Mouse (Mus musculus) Muller cell, postnatal 12 days (primary cell): ENCODE results near the gene Unc13d.
"Not testable (repeated sequence)": the region's sequence is repeated elsewhere in the genome, so short reads cannot be mapped to it uniquely, and the experiment has no call there.

Experiments used
- DNase-seq: peaks from one replicate; pipeline ENCODE4 v3.0.0-alpha.2; 2015; ENCODE audit errors: inconsistent ontology term

Unc13d gene

DNA sequence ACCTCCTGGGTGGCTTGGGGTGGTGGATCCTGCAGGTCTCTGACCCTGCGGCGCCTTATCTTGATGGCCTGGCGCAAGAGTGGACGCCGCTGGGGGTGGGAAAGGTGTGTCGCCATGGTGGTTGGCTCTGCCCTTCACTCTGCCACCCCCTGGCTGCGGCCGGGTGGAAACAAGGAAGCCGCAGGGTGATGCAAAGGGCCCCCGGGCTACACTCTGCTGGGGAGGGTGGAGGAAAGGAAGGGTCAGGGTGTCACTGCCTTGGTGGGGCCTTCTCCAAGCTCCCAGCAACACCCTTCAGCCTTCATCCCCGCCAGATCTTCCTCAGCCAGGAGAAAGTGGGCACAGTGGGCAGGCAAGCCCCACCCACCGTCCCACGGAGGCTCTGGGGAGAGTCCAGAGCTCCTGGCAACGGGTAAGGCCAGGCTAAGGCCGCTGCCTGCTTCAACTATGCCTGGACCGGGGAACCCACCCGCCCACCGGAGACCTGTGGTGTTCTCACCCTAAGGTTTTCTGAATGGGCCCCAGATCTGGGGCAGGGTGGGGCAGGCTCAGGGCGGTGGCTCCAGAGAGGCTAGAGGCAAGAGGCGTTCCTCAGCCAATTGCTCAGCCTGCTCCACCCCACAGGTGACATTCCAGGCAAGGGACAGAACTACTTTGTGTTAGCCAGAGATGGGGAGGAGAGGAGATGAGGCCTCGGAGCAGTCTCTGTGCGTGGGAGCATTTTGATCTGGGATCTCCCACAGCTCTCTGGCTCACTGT lies at the start of gene Unc13d:
Unc13d (minus strand) TSS at position 516 of the 759 bp plus-strand sequence.
- DNase-seq = no peak

DNA sequence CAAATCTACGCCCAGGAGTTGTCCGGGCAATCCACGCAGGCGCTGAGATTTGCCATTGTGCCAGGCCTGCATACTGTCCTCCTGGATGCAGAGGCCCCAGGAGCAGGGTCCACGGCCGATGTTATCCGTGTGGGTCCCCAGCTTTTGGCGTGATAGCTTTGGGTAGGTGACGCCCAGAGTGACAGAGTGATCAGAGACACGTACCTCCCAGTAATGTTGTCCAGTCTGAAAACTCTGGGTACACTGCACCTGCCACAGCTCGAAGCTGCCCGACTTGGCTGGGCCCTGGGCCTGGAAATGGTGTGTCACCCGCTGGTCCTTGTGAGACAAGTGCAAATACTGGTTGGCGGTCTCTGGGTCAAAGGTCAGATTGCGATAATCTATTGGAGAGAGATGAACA lies 48.5 kb upstream of the Unc13d start:
- no peak for DNase-seq

DNA sequence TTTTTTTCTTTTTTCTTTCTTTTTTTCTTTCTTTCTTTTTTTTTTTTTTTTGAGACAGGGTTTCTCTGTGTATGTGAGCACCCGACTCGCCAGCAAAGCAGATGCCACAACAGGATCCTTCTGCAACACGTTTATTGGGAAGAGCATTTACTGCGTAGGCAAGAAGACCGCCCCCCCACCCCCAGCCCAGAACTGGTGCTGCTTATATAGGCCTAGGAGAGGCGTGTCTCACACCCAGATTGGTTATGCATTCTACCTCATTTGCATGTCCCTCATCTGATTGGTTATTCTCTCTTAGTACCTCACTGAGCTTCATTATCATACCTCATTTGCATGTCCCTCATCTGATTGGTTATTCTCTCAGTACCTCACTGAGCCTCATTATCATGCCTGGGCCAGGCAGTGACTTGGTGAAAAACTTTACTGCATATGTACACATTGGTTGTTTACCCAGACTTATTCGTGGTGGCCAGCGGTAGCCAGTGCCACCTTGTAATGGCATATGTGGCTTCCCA lies 44.0 kb upstream of the Unc13d start:
- not testable (repeated sequence) for DNase-seq

GRCm38 (mm10) chr11:116117819-116118218 lies 40.1 kb upstream of the Unc13d start:
- DNase-seq = no peak

DNA sequence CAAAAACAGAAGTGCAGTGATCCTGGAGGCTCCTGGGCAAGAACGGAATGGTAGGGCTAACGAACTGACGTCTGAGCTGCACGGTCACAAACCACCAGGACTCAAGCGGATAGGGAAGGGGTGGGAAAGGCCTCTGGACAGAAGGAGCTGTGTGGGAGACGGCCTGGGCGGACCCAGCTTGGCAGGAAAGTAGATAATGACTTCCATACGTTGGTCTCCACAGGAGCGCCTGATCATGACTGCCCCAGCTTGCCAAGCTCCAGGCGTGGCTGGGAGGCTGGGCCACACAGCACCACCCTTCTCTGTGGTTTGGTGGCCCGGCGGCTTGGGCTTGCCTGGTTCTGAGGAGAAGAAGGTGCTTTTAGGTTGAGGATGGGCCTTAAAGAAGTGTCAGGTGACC lies 39.5 kb upstream of the Unc13d start:
- no peak for DNase-seq

DNA sequence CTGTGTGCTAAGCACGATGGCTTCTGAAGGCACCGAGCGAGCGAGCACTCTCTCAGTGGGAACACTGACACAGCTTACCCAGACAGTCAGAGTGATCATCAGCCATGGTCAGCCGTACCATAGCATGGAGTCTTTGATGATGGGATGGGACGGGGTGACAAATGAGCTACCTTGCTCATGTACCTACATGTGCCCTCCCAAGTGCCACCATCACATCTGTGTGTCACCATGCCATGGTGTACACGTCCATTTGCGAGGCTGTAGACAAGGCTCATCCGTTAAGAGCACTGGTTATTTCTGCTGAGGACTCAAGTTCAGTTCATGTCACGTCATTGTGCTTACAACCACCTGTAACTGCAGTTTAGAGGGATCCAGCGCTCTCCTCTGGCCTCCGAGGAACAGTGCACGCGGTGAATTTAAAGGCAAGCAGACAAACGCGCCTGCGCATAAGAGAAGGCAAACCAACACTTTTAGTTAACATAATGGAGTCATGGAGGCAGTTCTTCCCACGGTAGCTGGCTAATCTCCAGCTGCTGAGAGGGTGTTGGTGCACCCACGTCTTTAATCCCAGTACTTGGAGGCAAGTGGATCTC lies 33.9 kb upstream of the Unc13d start:
- no peak for DNase-seq

DNA sequence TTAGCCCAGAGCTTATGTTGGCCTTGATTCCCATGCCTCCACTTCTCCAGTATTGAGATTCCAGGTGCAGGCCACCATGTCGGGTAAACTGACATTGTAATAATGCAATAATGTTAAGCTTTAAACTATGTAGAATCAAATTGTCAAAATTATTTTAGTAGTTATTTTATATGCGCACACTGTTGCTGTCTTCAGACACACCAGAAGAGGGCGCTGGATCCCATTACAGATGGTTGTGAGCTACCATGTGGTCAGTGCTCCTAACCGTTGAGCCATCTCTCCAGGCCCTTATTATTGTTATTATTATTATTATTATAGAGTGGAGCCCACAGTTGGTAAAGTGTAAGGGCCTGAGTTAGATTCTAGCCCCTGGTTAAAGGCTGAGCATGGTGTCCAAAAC lies 33.3 kb upstream of the Unc13d start:
- DNase-seq = no peak

- DNase-seq = no peak
These were observed 32.8 kb upstream of the Unc13d start for GRCm38 (mm10) chr11:116110540-116110939.

DNA sequence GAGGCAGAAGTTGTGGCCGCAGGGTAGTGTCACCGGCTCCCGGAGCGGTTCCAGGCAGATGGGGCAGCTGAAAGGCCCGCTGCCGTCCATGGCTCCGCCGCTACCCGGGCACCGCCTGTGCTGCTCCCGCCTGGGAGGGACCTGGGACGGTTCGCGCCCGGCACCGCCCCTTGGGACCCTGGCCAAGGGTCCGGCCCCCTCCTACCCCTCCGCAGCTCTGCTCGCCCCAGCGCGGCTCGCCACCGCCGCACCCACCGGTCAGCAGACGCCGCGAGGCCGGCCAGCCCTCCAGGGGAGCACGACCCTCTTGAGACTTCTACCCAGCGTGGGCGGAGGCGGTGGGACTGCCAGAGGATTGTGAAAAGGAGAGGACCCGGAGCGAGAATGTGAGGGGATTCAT lies 32.4 kb upstream of the Unc13d start:
- peak; percentile 68 for DNase-seq

DNA sequence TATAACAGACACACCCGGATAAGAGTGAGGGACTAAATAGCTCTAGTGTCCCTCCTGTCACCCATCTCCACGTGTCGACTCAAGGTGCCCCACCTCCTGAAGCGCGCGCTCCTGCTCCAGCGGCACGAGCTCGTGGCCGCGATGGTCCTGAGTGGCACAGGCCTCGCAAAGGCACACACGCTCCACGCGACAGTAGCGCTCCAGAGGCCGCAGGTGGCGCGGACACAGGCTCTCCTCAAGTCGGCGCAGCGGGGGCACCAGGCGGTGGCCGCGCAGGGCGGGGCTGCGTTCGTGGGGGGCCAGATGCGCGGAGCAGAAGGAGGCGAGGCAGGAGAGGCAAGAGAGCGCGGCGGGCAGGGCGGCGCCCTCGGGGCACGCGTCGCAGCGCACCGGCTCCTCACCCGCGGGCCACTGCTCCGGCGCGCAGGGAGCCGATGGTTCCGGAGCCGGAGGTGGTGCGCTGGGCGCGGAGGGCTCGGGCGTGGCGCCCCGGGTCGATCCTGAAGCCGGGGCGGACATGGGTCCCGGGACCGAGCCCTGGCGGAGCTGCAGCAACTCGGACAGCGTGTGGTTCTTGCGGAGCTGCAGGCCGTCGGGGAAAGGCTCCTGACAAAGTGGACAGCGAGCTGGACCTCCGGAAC lies 31.8 kb upstream of the Unc13d start:
- DNase-seq = peak; percentile 30

DNA sequence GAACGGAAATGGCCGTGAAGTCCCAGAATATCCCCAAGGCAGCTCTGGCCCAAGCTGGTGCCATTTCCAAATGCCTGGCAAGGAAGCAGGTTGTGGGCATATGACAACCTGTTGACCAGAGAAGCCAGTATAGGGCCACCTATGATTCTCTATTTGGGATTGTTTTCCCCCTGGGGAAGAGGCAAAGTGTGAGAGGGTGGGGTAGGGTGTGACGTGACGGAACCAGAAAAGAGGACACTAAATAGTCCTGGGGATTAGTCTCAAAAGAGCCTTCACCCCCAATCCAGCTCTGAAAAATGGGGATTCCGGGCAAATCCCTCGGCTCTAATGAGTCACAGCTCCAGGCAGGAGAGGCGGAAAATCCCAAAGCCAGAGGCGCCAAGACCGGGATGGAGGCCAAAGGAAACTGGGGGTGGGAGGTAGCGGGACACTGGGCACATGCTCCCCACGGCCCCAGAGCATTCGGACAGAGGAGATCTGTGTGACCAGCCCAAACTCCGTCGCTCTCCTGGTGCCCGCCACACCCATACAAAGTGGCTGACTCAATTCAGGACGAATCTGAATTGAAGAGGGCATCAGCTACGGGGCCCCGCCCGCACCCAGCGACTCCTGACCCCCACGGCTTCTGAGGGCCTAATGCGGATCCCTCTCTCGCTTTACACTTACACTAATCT lies 30.8 kb upstream of the Unc13d start:
- DNase-seq = peak; percentile 93

DNA sequence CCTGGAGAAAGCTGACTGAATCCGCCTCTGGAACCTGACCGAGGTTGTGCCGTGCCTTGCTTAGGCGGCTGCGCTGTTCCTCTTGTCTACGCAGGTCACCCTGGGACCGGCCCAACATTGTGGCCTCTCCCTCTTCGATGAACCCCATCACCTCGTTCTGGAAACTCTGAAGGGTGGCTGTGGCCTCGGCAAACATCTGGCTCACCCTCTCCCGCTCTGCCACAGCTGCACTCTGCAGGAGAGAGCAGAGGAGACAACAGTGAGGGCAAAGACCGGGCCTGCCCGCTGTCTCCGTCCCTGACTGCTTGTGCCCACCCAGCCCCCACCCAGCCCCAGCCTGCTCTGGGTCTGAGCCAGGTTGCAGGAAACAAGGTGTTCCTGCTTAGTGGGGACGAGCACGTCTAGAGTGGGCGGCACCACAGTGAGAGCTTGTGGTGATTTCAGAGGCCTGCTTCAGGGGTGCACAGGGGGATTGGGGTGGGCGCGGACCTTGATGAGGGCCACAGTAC lies 30.1 kb upstream of the Unc13d start:
- DNase-seq = no peak

DNA sequence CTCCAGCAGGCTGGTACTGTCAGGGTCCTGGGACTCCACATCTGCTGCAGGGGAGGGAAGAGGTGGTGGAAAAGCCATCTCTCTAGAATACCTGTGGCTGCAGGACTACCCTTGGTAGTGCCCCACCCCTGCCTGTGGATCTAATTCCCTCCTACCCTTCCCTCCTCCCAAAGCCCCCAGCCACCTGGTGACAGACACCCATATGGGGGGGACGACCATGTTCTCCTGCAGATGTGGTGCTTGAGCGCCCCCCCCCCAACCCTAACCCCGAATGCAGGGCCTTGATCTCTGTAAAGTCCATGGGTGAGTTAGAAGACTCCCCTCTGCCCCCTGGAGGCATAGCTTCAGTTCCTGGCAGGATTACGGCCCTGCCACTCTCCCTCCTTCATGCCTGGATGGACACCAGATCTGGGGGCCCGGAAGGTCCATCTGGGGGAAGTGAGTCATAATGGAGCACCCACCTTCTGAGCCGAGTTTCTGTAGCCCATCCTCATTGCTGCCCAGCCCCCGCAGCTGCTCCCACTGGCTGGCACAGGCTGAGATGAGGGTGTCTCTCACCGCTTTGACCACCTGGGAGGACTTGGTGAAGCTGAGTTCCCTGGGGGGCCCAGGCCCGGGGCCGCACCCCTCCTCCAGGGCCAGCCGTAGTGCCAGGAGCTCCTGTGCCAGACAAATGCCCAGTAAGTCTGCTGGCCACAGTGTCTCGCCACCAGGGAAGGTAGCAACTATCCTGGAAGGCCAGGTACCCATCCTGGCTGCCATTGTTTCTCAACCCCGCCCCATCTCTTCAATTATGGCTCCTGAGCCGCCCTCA lies 29.4 kb upstream of the Unc13d start:
- no peak for DNase-seq

DNA sequence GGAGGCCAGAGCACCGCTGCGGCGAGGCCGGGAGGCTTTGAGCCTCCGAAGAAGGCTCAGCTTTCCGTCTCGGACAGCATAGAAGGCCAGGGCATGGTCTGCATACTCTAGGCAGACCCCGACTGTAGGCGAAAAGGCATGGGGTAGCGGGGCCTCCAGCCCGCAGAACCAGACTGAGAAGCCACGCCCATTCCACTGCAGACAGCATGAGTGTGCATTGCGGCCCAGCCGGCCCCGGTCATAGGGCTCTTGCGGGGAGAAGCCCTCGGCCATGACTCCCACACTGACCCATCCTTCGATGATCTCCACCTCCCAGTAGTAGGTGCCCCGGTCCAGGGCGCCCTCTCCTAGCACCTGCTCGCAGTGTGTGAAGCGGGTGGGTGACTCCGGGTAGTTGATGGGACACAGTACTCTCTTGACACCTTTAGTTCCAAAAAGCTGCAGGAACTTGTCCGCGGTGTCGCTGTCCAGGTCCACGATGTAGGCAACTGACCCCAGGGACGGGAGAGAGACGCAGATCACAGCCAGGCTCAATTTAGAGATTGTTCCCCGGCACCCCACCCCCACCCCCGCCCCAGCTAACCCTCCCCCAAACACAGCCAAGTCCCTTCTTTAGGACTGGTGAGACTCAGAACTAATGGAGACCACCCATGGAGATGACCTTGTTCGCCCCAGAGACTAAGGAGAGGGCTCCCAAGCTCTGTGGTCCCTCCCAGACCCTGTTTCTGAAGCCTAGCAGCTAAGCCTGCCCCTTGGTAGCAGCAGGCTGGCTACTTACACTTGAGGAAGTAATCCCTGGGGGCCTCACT lies 28.6 kb upstream of the Unc13d start:
- DNase-seq = no peak

GRCm38 (mm10) chr11:116105065-116105464 lies 27.3 kb upstream of the Unc13d start:
- DNase-seq = no peak

- peak; percentile 86 for DNase-seq
These were observed 26.4 kb upstream of the Unc13d start for GRCm38 (mm10) chr11:116104006-116104646.

DNA sequence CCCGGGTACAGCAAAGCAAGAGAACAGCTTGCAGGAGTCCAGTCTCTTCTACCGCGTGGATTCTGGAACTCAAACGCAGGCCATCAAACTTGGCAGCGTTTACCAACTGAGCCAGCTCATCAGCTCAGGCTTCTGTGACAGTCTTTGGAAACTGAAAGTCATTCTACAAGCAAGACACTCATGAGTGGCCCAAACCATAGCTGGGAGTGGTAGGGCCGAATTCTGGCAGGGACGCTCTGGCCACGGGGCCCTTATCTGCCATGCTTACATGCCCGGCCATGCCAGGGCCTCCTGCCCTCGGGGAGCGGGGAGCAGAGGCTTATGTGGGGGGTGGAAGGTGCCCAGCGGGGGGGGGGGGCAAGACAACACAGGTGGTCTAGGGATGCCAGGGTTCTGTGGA lies 25.8 kb upstream of the Unc13d start:
- peak; percentile 48 for DNase-seq

DNA sequence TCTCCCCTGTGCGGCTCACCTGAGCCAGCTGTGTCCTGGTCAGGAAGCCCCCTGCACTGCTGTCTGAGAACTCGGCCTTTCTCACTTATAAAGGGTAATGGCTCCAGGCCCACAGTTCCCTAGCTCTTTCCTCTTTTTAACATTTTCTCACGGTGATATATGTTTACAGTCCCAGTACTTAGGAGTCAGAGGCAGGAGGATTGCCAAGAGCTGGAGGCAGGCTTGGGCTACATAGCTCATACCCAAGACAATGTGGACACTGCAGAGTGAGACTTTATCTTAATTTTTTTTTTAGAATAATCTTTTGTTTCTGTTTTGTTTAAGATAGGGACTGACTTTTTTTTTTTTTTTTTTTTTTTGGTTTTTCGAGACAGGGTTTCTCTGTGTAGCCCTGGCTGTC lies 24.7 kb upstream of the Unc13d start:
- no peak for DNase-seq

DNA sequence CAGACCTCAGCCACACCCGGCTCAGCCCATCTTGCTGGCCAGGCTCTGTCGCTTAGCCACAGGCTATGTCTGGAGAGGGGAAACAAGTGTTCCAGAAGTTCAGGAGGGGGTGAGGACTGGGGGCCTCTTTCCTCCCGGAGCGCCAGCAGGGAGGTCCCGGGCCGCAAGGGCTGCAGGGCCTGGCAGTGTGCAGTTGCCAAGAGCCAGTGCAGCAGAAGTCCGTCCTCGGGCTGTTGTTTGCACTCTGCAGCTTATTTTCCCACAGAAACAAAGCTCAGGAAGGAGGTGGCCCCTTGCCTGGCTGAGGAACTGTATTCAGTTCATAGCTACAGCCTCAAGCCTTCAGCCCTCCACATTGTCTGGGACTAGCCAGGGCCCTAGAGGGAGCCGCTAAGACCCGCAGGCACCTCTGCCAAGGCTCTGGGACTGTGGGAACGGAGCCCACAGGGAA lies 24.2 kb upstream of the Unc13d start:
- peak; percentile 28 for DNase-seq

DNA sequence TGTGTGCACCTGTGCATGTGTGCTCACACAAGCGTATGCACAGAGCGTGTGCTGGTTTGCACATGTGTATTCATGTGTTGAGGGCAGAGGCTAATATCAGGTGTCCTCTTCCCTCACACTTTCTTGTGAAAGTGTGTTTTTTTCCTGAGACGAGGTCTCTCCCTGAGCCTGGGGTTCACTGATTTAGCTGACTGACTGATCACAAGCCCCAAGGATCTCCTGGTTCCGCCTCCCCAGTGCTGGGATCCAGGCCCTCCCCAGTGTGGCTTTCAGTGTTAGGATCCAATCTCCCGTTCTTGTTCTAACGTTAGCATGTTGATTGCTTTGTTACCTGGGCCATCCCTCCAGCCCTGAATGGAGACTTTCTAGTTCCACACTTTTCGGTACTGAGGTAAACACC lies 23.1 kb upstream of the Unc13d start:
- no peak for DNase-seq
